Mouse (Mus musculus) adrenal gland, postnatal 14 days (tissue): ENCODE data around the gene Kdm4a. TPM values are rescaled to one million over a fixed set of nuclear protein-coding genes. Genes with fewer than 3 reads are reported as not detected.

ENCODE experiments used
- DNase-seq: peaks from one replicate; pipeline ENCODE4 v3.0.0; 2021; ENCODE audit warnings: mixed read lengths
- total RNA-seq: library from RNA; stranded (reverse); gene quantifications from 2 replicates; pipeline ENCODE4 v1.2.3, GENCODE M21; 2021

The Kdm4a gene
- total RNA-seq, 1 experiment from 2014 or later, result 34.3 TPM

DNA sequence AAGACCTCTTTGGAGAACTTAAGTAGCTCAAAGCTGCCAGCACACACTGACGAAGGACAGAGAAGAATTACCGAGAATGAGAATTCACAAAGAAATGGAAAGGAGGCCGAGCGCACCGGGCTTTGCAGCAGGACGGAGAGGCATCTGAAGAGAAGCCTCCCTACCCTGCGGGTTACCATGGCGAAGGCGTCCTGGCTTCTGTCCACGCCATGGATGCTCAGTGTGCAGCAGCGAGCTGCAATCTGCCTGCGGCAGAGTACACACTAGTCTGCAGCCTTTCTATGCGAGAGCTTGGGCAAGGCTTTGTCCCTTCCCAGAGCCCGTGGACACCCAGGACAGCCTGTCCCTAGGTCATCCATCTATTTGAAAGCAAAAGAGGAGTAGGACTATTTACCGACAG, 23.3 kb downstream of the Kdm4a start:
- DNase-seq, result no peak

DNA sequence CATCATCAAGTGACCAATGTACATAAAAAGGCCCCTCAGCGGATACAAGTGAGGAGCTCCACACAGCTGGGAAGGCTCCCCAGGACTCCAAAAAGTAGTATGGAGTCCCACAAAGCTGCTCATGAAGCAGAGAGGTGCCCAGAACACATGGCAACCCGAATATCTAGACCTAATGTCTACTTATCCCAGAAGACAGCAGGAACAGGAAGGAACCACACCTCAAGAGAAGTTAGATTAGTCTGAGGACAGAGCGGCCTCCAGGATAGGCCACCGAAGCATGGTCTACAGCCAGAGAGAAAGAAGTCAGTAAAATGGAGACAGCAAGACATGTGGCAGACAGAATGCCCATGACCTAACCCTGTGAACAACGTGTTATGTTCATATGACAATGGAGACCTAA, 25.0 kb downstream of the Kdm4a start:
- DNase-seq, result no peak

DNA sequence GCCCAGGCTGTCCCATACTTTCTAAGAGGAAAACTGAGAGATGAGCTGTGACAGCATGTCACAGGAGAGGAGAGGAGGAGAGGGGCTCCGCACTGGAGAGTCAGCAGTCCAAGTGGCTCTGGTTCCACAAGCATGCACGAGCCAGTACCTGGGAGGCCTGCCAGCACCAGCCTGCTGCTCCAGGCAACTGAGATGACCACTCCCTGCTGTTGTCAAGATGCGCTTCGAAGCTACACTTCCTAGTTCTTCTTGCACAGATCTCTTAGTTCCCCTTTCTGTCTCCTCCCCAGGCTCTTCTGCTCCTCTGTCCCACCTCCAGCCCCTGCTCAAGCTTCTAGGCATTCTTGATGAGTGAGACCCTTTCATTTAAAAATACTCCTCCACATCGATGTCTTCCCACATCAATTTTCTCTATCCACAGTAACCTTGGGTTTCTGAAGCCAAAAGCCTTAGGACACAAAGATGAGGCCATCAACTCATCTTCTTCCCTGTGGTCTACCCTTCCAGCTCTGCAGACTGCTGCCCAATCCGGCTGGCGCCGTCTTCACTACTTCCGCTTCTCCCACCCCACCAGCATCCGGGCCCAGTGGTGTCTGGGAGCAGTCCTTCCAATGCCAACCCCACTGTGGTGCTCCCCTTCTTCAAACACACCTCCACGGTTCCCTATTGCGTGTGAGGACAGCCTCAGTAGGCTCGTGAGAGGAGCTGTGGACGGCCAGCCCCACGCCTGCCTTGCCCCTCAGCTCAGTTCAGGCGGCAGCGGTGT, 27.6 kb downstream of the Kdm4a start:
- DNase-seq, result peak; percentile 30

DNA sequence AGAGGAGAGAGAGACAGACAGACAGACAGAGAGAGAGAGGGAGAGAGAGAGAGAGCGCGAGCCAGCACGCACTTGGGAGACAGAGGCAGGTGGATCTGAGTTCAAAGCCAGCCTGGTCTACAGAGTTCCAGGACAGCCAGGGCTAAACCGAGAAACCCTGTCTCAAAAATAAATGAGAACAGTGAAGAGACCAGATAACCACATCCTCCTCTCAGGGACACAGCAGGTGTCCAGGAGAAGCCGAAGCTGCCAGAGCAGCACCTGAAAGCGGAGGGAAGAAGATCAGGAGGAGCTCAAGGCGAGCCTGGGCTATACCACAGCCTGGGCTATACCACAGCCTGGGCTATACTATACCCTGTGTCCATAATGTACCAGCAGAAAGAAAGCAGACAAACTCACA, 29.0 kb downstream of the Kdm4a start:
- DNase-seq, result no peak

DNA sequence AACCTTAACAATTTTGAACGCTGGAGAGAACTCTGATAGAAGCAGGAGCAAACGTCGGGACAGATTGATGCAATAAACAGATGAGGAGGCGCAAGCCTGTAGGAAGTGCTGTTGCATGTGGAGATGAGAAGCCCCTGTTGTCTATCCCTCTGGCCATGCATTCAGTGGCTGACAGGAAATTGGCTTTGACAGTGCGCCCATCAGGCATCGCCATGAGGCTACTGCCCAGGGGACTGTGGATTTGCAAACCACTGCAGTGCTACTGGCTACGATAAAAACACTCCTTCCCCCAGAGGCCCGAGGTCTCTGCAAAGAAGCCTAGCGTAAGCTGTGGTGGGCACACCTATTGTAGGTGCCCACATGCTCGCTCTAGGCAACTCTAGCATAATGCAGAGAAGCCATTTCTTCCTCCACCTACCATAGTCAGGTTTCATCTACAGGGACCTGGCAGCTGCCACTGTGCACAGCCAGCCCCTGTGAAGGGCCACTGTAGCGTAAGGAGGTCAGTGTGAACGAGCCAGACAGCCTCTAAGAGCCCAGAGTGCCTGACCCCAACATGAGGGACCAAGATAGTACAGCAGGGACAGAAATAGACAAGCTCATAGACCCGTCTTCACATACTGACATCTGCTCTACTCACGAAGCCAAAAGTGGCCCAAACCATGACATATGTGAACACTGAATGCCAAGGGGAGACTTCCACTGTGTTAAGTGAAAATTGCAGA, 29.7 kb downstream of the Kdm4a start:
- no peak for DNase-seq

DNA sequence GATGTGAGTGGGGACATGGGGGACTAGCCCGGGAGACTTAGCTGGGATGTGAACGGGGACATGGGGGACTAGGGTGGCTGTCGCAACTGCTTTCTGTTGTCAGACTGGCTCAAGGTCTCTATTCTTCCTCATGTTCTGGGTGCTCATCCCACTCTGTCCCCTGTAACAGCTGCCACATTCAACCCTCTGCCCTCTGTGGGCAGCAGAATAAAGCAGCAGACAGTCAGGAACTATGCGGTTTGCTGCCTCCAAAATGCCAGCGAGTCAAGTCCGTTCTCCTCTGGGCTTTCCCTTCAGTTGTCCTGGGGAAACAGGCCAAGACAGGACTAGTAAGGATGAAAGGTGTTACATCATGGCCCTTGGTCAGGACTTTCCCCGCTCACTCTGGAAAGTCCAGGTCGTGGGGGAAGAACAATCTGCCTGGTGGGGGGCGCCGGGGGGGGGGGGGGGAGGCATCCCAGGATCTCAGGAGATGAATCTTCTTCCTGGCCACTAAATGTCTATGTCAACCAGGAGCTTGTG, 30.7 kb downstream of the Kdm4a start:
- DNase-seq, result no peak

DNA sequence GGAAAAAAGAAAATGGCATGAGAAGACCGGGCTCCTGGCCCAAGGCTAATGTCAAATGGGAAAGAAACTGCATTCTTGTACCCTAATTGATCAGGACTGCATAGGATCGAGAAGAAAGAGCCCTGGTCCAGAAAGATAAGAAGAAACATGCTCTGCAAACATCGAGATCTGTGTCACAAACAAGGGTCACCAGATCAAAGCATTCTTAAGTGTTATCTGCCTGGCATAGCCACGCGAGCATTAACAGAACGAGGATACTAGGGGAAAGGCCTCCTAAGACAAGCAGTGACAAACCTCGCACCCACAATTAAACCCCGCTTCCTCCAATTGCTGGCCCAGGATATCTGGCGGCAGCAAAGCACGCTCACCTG, 31.5 kb downstream of the Kdm4a start:
- DNase-seq, result no peak

DNA sequence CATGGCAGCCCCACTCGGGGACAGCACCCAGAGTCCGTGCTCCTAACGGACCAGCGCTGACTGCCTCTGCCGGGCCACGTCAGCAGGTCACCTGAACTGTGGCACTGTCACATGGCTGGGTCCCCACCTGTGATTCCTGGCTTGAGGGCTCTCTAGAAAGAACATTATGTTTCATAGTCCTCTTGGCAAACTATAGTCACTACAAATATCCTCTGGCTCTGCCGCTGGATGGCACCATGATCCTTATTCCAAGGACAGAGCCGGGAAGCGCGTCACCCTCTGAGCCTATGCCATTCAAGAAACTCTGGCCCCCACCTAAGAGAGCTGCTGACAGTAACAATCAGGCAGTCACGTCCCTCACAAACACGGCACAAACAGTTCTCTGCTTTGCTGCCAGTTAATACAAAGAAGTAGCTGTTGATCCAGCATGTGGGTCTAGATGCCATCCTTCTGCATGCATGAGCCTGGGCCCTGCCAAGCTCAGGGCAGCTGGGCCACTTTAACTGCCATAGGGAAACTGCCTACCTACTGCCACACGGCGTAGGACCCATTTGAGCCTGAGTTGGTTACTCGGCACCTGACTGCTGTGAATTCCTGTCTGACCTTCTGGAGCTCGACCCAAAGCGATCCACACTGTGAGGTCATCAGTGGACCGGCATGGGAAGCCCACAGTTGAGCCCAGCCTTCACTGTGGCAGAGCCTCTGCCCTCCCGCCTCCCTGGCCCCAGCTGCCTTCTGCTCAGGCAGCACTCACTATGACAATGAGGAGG, 32.1 kb downstream of the Kdm4a start:
- no peak for DNase-seq

DNA sequence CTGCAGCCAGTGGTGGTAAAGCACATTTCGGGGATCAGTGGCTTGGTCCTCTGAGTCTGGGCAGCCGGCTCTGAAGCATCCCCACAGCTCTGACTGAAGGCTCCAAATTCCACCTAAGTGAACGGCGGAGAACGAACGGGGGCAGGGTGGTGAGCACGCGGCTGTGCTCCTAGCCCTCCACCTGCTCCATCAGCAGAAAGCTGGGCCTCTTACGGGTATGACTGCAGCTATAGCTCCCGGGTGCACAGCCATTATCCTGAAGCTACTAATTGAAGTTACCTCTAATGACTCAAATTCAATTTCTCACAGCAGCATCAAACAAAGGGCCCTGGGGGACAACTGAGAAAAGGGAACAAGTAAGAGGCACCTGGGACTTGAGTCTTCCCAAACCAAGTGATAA, 32.8 kb downstream of the Kdm4a start:
- DNase-seq, result no peak

DNA sequence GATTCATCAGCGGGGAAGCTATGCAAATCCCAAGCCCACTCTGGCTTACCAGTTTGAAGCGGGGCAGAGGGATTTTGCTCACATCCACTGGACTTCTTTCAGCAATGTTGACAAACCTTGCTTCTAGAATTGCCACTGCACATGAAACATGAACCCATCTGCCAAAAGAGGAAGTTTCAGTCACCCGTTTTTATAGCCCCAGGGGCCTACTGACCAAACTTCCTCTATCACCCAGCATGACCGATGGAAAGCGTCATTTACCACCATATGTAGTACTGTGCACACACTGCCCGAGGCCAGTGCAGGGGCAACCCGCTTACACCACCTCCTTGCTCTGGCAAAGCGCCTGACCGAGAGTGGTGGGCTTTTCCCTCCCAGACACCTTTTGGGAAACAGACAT, 35.5 kb downstream of the Kdm4a start:
- no peak for DNase-seq

DNA sequence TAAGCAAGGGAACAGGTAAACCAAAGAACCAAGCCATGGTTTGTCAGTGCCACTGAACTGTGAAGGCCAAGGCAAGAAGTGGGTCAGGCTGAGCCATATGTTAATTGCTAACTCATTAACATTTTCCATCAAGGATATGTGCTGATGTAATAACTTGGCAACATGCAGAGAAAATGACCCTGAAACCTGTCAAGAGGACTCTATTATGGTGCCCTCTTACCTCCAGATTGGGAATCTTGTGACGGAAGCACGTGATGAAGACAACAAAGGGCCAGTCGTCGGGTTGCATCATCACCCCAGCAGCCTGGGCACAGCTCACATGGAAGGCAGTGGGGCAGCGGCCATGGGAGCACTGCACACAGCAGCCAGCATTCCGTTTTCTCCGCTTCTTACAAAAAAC, 36.2 kb downstream of the Kdm4a start:
- DNase-seq, result peak; percentile 39

DNA sequence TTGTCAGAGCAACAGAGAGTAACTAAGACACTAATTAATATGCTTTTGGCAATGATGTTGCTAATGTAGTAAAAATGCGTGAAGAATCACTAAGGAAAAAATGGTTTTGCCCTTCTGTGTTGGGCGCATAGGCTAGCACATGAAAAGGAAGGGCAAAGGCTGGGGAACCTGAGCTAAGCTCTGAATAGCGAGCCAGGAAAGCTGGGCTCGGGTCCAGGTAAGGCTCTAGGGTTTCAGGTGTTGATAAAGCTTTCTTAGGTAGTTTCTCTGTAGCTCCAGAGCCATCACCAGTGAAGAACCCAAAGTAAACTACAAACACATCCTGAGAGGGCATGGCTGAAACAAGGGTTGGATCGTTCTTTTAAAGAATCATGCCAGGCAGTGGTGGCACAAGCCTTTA, 38.3 kb downstream of the Kdm4a start:
- DNase-seq, result no peak

DNA sequence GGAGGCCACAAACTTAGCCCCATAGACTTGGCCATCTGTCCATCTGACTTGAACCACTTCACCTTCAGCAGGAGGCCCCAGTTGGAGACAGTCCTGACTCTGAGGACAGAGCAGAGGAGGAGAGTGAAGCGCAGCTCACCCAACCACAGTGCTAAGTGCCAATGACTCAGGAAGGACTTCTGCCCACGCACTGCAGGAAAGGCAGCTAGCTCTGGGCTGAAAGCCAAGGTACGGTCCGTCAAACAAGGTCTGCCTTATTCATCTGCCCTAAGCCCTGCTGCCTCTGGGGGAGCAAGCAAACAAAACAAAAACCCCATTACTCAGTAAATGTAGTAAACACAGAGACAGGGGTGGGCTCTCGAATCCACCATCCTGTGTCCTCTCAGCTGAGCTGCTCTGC, 41.0 kb downstream of the Kdm4a start:
- peak; percentile 91 for DNase-seq

DNA sequence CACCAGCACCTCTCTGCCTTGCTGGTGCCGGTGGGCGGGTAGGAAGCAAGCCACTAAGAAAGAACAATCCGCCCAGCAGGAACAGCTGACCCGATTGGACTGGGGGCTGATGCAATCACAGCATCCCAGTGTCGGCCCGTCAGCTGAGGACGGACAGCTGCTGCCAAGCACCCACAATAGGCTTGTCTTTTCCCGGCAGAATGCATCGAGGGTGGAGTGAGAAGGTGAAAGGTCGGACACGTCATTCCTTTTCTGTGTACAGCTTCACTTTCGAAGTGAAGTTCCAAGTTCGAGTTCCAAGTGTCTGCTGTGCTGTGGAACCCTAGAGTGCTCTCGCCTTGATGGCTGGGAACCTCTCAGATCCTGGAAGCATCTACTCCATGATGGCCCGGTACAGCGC, 42.0 kb downstream of the Kdm4a start:
- DNase-seq, result no peak

DNA sequence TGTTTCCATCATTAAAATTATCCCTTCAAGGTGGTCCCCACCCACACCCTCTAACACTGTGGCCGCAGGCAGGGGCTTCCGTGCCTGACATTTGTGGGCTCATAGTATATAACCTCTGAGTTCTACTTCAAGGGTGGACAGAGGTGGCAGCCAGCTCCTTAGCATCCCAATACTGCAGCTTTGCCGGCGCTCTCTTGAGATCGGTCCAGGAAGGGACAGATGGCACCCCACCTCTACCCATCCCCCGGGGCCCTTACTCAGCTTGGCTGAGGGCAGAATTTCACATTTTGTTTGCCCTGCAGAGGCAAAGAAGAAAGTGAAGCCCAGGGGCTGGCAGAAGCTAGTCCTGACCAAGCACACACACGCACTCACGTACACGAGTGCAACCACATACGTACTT, 42.5 kb downstream of the Kdm4a start:
- DNase-seq, result no peak

DNA sequence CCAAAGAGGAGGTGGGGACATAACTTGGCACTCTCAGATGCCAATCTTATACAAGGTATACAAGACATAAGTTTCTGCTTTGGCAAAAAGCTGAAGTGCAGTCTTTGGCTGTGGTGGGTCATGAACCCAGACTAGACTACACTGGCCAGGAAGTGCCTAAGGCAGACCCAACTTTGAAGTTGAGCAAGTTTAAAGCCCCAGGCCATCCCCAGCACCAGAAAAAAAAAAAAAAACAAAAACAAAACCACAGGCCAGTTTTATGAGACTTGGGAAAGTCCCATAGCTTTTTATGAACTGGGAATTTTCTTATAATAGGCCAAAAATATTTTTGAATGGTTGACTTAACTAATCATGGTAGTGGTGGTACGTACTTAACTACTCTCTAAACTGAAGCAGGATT, 44.4 kb downstream of the Kdm4a start:
- DNase-seq, result no peak

DNA sequence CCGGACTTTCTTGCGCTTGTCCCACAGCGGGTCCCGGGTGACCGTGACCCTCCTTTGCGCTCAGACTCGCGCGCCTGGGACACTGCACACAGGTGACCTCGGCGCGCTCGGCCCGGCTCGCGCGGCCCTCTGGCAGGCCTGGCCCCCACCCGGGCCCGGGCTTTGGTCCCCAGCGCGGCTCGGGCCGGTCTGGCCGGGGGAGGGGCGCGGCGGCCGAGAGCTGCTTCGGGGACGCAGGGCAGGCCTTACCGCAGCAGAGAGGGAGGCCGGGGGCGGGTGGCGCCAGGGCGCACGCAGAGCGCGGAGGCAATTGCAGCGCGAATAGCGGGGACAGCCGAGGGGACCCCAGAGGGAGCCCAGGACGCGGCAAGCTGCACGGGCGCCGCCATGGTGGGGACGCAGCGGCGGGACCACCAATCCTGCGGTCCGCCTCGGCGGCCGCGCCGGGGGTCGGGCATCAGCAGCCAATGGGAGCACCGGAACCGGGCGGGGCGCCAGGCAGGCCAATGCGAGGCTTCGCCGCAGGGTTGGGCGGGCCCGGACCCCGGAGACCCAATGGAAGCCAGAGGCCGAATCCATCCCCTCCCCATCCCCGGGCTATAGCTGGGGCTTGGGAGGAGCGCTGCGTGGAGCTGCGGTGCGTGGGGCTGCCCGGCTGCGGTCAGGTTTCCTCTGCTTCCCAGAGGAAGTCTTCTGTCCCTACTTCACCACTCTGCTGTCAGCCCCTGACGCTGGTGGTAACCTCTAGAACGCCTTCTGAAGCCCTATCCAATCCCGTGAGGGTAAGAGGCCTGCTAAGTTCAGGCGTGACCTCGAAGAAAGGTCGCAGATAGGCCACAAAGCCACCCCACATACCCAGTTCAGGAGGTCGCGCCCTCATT, 45.1 kb downstream of the Kdm4a start, which contains the start of gene St3gal3:
Gene St3gal3 (minus strand): TSS at position 430 of the 881 bp plus-strand sequence.
- peak; percentile 99 for DNase-seq

DNA sequence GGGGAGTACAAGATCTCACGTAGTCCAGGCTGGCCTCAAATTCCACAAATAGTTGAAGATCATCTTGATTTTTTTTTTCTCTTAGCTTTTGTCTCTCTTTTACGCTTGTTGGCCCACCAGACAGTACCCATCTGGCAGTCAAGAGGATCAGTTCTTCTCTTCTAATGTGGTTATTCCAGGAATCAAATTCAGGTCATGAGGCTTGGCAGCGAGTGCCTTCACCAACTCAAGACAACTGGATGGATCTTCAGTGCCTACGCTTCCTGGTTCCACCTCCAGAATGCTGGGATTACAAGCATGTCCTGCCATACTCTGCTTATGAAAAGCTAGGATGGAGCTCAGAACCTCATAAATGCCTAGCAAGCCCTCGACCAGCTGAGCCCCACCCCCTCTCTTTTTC, 48.5 kb downstream of the Kdm4a start:
- no peak for DNase-seq

DNA sequence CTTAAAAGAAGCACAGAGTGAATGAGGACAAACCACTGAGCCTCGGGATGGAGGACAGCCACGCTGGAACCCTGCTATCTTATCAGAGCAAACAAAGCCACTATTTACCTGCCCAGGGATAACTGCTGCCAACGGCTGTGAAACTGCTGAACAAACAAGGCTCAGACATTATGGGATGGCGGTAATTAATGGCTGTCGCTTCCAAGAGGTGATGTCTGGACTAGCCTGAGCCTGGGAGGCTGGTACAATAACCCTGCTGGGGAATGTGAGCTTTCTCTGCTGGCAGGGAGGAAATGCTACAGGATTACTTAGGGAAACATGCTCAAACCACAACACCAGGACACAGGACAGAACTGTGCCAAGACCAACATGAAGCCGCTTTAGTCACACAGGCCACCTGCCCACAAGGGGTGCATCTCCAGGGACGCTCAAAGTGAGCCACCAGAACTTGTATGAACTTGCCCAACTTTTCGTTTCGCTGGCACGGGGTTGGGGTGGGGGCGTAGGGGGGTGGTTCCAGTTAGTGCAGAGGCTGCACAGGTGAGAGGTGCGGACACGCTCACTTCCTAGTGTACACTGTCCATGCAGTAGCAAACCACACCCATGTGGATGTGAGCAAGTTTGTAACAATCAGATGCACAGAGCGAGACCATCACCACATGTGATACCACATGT, 56.7 kb downstream of the Kdm4a start:
- no peak for DNase-seq

DNA sequence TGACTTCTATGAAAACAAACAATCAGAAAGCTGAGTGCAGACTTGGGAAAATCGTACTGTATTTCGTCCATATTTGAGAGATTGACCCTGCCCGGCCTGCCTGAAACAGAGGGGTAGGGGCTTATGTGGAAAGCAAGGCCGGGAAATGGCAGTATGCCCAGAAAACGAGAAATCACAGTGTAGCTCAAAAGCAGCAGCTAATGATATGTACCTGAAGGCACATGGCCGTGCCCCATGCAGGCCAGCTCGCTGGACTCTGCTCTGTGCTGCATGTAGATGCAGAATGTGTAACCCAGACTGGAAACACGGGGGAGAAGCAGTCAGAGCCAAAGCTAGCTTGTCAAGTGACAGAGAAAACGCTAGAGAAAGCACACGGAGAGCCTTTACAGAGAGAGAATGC, 57.8 kb downstream of the Kdm4a start:
- no peak for DNase-seq

DNA sequence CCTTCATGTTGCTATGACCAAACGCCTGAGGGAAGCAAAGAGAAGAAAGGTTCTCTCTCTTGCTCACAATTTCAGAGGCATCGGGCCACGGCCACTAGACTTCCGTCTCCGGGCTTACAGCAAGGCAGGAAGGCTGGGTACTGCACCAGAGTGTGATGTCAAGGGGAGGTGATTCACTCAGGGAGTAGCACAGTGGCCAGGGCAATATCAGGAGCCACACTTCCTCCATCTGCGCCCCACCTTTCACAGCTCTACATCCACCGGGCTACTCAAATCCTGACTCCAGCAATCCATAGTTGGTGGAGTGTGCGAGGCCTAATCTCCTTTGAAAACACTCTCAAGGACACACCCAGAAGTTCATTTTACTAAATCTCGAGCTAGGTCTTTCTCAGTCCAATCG, 62.3 kb downstream of the Kdm4a start:
- no peak for DNase-seq
